Mouse (Mus musculus): ENCODE data around the gene Prmt8.

GRCm38 (mm10) chr6:127672071-127672470 is 97.2 kb downstream of the Prmt8 start:
- TF ChIP-seq MAFK (IDR thresholded peaks at IDR 0.05; ENCODE audit: borderline replicate concordance, low read depth, low read length) (no peak), CTCF (IDR thresholded peaks at IDR 0.05 in 2 of 3, conservative IDR thresholded peaks at IDR 0.05 in 1 of 3; ENCODE audit: control insufficient read depth in 1 of 3, insufficient read depth in 1 of 3, low read depth in 2 of 3, low read length in 3 of 3, poor library complexity in 1 of 3, severe bottlenecking in 1 of 3) (no peak), MAX (IDR thresholded peaks at IDR 0.05; ENCODE audit: low read length) (no peak), CHD2 (IDR thresholded peaks at IDR 0.05; ENCODE audit: low read length) (no peak), ZNF384 (IDR thresholded peaks at IDR 0.05; ENCODE audit: low read depth, low read length) (no peak), USF2 (IDR thresholded peaks at IDR 0.05; ENCODE audit: borderline replicate concordance in 1 of 2, insufficient read depth in 1 of 2, low read depth in 1 of 2, low read length in 2 of 2) (no peak), HCFC1 (IDR thresholded peaks at IDR 0.05; ENCODE audit: low read depth, low read length) (no peak), GATA1 (IDR thresholded peaks at IDR 0.05; ENCODE audit: low read depth, low read length) (no peak)
